Mouse (Mus musculus) embryo, embryonic 9.5 days (tissue): ENCODE measurements around the gene Tgif1.
"Not testable (repeated sequence)": the region's sequence is repeated elsewhere in the genome, so short reads cannot be mapped to it uniquely, and the experiment has no call there.

Source experiments
- DNase-seq: peaks from one replicate; pipeline ENCODE4 v3.0.0-alpha.2; 2017; ENCODE audit errors: extremely low spot score

Tgif1 gene

DNA sequence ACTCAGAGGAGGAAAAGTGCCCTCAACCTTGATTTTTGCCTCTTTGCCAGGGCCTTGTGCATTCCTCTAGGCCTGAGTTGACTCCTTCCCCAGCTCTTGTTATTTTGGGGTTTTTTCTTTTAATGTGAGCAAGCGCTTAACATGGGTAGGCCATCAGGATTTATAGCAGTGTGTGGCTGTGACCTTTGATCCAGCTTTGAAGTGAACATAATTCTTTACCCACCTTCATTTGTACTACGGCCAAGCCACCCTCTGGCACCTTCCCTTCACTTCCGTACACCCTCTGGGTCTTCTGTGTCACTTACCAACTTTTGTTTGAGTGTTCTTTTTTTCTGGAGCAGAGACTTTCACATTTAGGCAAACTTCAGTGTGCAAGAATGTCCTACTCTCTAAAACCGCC, 10.1 kb downstream of the Tgif1 start:
- no peak for DNase-seq

GRCm38 (mm10) chr17:70838533-70838932, 14.8 kb downstream of the Tgif1 start:
- DNase-seq: no peak

- no peak for DNase-seq
Observed at GRCm38 (mm10) chr17:70838031-70838430, 15.3 kb downstream of the Tgif1 start.

- not testable (repeated sequence) for DNase-seq
Observed at GRCm38 (mm10) chr17:70837474-70837873, 15.9 kb downstream of the Tgif1 start.

GRCm38 (mm10) chr17:70836820-70837219, 16.5 kb downstream of the Tgif1 start:
- no peak for DNase-seq

GRCm38 (mm10) chr17:70835071-70835790, 18.1 kb downstream of the Tgif1 start:
- no peak for DNase-seq

DNA sequence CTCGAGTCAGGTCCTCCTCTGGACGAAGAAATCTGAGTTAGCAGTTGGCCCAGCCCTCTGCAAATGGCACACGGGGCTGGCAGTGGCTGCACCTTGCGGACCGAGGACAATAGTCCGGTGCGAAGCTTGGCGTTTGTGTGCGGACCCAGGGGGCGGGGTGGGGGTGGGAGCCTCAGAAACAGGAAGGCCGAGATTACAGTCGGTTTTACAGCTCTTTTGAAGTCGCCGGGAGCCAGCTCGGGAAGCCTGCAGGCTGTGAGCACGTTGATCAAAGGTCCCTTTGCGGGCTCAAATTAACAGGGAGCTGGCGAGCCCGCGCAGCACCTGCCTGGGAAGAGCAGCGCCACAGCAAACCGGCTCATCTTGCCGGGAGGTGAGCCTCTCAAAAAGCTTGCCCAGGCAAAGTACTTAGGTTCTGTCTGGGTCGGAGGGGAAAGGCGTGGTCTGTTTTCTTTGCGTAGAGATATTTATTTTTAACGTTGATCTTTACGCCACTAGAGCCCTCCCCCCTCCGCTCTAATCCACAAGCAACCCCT, 18.8 kb downstream of the Tgif1 start:
- DNase-seq: peak; percentile 54

DNA sequence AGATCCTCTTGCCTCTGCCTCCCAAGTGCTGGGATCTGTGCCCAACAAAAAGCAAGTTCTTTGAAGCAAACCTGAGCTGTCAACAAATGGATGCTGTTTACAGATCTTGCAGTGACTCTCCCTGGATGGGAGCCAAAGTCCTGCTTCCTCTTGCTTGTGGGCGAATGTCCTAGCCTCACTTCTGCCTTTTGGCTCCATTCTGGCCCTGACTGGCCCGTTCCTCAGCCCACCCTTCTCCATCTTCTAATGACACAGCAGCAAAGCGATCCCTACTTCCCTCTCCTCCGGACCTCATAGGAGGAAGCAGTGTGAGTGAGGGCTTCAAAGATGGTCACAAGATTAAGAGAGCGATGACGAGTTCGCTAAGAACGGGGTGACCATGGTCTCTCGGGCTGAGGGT, 20.8 kb downstream of the Tgif1 start:
- no peak for DNase-seq

DNA sequence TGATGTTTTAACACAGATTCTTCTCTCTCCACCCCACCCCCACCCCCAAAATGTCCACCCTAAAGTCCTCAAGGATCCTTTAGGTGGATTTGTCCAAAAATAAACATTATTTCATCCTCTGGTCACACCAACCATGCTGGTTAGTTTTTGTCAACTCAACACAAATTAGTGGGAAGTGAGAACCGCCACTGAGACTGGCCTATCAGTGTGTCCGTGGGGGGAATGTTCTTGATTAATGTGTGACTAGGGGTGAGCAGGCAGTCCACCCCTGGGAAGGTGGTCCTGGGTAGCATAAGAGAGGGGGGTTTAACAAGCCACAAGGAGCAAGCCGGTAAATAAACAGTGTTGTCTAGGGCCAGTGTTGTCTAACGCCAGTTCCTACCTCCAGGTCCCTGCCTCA, 21.8 kb downstream of the Tgif1 start:
- no peak for DNase-seq

DNA sequence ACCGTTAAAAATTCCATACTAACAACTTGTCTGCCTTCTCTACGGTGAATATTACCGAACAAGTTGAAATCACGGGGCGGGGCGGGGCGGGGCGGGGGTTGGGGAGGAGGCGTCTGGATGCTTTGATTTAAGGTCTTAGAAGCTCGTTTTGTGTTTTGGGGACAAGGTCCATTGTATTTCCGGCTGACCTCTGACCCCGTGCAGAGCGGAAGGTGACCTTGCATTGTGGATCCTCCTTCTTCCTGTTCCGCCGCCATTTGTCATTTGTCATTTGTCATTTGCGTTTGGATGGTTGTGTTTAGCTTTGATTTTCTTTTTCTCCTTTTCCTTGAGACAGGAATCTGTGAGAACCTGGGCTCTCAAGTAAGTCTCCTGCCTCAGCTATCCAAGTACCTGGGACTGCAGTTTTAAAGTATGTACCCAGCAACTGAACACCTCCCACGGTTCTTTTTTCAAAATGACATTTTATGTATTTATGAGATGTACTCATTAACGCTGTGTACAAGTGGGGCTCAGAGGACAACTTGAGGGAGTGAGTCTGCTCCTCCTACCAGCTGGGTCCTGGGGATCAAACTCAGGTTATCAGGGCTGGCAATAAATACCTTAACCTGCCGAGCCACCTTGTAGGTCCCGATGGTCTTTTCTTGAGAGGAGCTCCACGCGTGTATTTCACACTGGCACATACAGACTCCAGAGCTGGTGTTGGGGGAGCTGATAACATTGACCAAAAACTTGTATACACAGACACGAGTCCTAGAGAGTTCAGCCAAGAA, 23.2 kb downstream of the Tgif1 start:
- DNase-seq: no peak

GRCm38 (mm10) chr17:70829217-70829616, 24.1 kb downstream of the Tgif1 start:
- no peak for DNase-seq

DNA sequence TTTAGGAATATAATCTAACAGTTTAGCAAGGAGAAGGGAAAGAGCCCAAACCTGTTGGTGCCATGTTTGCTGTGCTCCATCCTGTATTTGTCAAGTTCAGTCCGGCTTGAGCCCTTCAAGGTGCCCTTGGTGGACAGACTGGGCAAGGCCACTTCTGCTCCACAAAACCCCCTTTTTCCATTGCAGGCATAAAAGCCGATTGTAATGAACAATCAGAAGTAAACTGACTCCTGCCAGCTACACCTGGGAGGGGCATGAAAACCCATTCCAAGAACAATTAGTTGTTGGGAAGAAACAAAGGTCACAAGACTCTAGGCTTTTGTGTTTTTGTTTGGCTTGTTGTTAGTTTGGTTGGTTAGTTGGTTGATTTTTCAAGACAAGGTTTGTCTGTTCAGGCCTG, 24.8 kb downstream of the Tgif1 start:
- no peak for DNase-seq

GRCm38 (mm10) chr17:70828180-70828528, 25.2 kb downstream of the Tgif1 start:
- no peak for DNase-seq

- not testable (repeated sequence) for DNase-seq
Observed at GRCm38 (mm10) chr17:70827463-70828179, 25.7 kb downstream of the Tgif1 start.

GRCm38 (mm10) chr17:70826227-70826626, 27.1 kb downstream of the Tgif1 start:
- DNase-seq: no peak

DNA sequence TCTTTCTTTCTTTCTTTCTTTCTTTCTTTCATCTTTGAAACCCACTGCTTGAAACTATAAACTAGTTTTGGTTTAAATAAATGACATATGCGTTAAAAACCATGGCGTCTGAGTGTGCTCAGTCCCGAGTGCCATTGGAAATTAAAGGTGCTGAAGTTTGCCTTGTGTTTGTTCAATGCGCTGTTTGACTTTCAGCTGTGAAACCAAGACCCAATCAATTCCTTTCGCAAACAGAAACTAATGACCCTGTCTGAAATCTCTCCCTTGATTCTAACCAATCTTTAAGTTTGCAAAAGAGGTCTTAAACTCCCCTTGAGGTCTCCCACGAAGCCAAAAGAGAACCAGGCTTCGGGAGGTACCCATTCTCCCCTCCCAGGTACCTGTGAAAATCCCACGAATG, 30.3 kb downstream of the Tgif1 start:
- DNase-seq: no peak

GRCm38 (mm10) chr17:70817862-70818451, 35.4 kb downstream of the Tgif1 start:
- DNase-seq: peak; percentile 68

GRCm38 (mm10) chr17:70815001-70815400, 38.3 kb downstream of the Tgif1 start:
- DNase-seq: no peak

GRCm38 (mm10) chr17:70810795-70811194, 42.6 kb downstream of the Tgif1 start:
- DNase-seq: no peak

DNA sequence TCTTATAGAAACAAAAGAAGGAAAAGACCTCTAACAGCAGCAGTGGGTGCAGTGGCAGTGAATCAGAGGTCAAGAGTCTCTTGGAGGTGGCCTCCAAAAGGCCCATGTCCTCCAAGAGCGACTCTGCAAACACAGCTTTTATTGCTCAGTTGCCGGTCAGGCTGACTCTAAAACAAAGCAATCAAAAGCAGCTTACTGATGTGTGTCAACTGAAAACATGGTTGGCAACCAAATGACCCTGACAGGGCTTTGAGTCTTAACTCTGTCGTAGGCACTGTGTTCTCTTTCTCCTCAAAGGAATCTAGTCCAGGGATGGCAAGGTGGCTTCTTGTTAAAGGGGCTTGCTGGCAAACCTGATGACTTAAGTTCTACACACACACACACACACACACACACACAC, 43.6 kb downstream of the Tgif1 start:
- DNase-seq: no peak

- no peak for DNase-seq
Observed at GRCm38 (mm10) chr17:70808837-70809236, 44.5 kb downstream of the Tgif1 start.

- no peak for DNase-seq
Observed at GRCm38 (mm10) chr17:70807885-70808284, 45.5 kb downstream of the Tgif1 start.
